Mouse (Mus musculus): ENCODE measurements around the gene Gngt1. TPM values are rescaled to one million over a fixed set of nuclear protein-coding genes. Genes with fewer than 3 reads are reported as not detected.
A peak's percentile ranks its signal among the peaks of the same experiment; 100 is the strongest.

Gngt1 gene
- polyA plus RNA-seq (2014; fragmentation: Nextera tagmentation; extraction: Ambion mirVana) = not detected in 2 replicates

DNA sequence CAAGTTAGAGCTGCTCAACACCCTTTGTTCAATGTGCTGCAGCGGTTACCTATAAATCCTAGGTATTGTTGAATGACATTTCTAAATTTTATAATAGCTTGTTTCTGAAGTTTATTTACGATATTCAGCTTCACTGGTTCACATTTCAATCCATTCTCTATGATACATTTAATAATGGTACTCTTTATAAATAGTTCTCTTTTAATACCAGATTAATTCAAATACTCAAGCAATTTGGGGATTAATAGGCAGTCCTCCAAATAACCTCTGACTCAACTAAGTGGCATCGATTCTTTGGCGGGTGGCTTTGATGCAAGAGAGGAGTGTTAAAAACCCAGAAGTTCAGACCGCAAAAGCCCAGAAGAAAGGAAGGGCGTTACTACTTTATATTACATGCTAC lies at the start of gene Gngt1:
Gene Gngt1 (plus strand): TSS at position 301 of the 400 bp plus-strand sequence.
- Histone ChIP-seq H3K4me1 (ENCODE audit: control insufficient read depth, insufficient read depth, low read length) (no peaks in the 10 kb centered on the region), H3K4me3 (ENCODE audit: low read depth, low read length) (no peak within 1 kb of the TSS), H3K9me3 (ENCODE audit: control insufficient read depth, low read length) (no peaks in the 10 kb centered on the region), H3K36me3 (ENCODE audit: control insufficient read depth, insufficient read depth, low read length) (no peaks in the 10 kb centered on the region), H3K9ac (ENCODE audit: low read length) (no peak within 1 kb of the TSS), H3K27me3 (ENCODE audit: control insufficient read depth, insufficient read depth, low read length) (no peaks in the 10 kb centered on the region), H3K27ac (ENCODE audit: low read depth, low read length) (no peak within 1 kb of the TSS), H3K4me2 (ENCODE audit: low read depth) (no peak within 1 kb of the TSS)
- 88% methylated on average over 6 of the region's 6 CpGs for WGBS
- ATAC-seq (ENCODE audit: insufficient read depth, low FRiP score, low TSS enrichment) = no peak
- no peak for DNase-seq (ENCODE audit: low spot score)

DNA sequence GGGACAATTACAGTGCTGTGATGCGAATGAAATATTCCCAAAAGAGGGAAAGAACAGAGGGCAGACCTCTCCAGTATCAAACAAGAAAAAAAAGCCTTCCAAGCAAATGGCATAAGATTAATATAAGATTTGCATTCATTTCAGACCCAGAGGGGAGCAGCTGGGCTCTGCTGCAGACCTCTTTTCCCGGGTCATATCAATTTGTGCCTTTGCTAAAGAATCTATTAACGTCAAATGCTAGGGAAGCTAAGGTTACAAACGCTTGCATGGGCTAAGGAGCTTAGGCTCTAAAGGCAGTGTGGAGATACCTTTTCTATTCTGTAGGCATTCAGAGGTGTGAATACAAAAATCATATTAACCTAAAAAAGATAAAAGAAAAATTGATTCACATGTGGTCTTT lies 38.6 kb upstream of the Gngt1 start:
- Histone ChIP-seq H3K9ac (ENCODE audit: low read length) (no peak overlapping the region), H3K4me3 (ENCODE audit: low read depth, low read length) (no peak overlapping the region), H3K4me2 (ENCODE audit: low read depth) (no peak overlapping the region), H3K27ac (ENCODE audit: low read depth, low read length) (no peak overlapping the region), H3K36me3 (ENCODE audit: control insufficient read depth, insufficient read depth, low read length) (no peaks in the 10 kb centered on the region), H3K9me3 (ENCODE audit: control insufficient read depth, low read length) (no peaks in the 10 kb centered on the region), H3K27me3 (ENCODE audit: control insufficient read depth, insufficient read depth, low read length) (no peaks in the 10 kb centered on the region), H3K4me1 (ENCODE audit: control insufficient read depth, insufficient read depth, low read length) (no peaks in the 10 kb centered on the region)
- ATAC-seq (ENCODE audit: insufficient read depth, low FRiP score, low TSS enrichment) (no peak), DNase-seq (ENCODE audit: low spot score) (no peak)
- WGBS = 56% methylated on average over 4 of the region's 4 CpGs

DNA sequence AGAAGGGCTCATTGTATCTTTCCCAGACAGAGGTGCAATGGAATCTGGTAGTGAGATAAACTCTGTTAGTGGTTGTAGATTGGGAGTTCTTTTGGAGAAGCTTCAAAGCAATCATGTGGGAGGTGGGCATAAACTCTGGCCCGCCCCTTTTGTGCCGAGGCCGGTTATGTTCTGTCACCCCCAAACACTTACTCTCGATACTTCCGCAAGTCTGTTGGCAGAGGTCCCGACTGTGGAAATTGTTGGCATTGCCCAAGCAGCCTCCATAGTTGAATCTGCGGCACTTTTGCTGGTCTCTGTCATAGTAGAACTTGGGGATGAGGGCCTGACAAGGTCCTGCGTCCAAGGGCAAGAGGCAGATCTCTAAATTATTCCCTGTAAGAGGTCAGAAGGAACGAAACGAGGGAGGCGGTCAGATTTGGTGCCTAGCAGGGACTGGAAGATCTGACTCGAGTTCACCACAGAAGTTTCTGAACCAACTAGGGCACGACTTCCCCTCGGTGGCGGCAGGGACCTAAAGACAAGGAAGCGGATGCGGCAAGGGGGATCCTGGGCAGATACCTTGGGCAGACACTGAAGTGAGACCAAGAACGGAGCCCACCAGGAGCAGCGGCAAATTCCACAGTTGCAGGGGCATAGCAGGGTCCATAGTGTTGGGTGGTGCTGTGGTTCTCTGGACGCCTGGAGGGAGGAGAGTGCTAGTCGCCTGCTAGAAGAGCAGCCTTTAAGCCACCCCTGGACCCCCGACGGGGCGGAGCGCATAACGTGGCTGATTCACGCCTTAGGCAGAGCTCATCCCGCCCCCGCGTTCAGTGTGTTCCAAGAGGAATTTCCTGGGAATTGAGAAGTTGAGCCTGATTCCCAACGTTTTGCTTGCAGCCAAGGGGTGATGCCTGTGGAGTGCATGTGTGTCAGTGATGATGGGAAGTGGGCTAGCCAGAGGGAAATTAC lies 25.6 kb upstream of the Gngt1 start:
- DNase-seq (ENCODE audit: low spot score) = peak; percentile 25
- ATAC-seq (ENCODE audit: insufficient read depth, low FRiP score, low TSS enrichment) = no peak
- Histone ChIP-seq H3K9me3 (ENCODE audit: control insufficient read depth, low read length) (no peaks in the 10 kb centered on the region), H3K4me3 (ENCODE audit: low read depth, low read length) (no peak overlapping the region), H3K27me3 (ENCODE audit: control insufficient read depth, insufficient read depth, low read length) (no peaks in the 10 kb centered on the region), H3K9ac (ENCODE audit: low read length) (no peak overlapping the region), H3K4me1 (ENCODE audit: control insufficient read depth, insufficient read depth, low read length) (no peaks in the 10 kb centered on the region), H3K27ac (ENCODE audit: low read depth, low read length) (no peak overlapping the region), H3K4me2 (ENCODE audit: low read depth) (peak overlapping the region; percentile 15; the same call in 1 of the 2 replicates), H3K36me3 (ENCODE audit: control insufficient read depth, insufficient read depth, low read length) (no peaks in the 10 kb centered on the region)
- WGBS = 28% methylated on average over 31 of the region's 31 CpGs

DNA sequence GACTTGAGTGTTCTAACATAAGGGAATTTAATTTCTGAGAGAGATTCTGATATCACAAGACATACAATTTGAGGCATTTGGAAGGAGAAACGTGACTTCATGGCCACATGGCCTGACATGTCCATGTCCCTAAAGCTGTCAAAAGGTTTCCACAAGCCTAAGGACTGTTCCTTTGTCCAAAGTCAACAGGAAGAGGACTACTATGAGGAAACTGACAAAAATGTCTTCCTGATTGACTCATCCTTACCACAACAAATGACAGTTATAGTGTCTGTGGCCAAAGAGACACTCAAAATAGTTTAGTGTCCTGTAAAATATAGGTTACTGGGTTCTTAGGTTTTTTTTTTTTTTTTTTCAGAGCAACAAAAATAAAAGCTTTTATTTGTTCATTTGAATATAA lies 19.9 kb upstream of the Gngt1 start:
- DNase-seq (ENCODE audit: low spot score) (no peak), ATAC-seq (ENCODE audit: insufficient read depth, low FRiP score, low TSS enrichment) (no peak)
- no peaks in the 10 kb centered on the region for H3K9me3 ChIP-seq (ENCODE audit: control insufficient read depth, low read length)
- no peaks in the 10 kb centered on the region for H3K27me3 ChIP-seq (ENCODE audit: control insufficient read depth, insufficient read depth, low read length)
- no peak overlapping the region for H3K27ac ChIP-seq (ENCODE audit: low read depth, low read length)
- H3K4me1 ChIP-seq (ENCODE audit: control insufficient read depth, insufficient read depth, low read length) = no peaks in the 10 kb centered on the region
- WGBS = 86% methylated on average over 1 of the region's 1 CpGs
- no peak overlapping the region for H3K4me2 ChIP-seq (ENCODE audit: low read depth)
- H3K4me3 ChIP-seq (ENCODE audit: low read depth, low read length) = no peak overlapping the region
- no peak overlapping the region for H3K9ac ChIP-seq (ENCODE audit: low read length)
- no peaks in the 10 kb centered on the region for H3K36me3 ChIP-seq (ENCODE audit: control insufficient read depth, insufficient read depth, low read length)

DNA sequence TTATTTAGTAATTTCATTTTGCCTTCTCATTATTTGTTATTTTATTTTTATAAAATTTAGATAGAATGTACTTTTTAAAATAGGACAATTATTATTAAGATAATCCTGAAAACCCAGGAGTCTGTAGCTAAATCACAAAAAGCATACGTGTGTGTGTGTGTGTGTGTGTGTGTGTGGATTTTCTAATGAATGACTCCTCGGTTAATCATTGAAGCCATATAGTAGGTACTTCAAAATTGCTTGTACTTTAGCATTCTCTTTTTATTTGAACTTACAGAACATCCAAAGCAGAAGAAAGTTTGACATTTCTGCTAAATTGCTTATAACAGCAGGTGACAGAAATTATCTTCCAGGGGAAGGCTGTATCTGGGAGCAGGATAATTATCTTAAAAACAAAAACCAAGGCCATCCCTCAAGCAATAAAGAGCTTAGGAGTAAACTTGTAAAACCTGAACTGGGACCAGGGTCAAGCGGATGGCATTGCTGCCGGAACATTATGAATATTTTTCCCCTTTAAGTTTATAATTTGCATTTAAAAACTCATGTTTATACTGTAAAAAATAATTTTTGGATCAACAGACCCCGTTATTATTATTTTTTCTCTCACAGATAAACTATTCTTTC lies 10.8 kb upstream of the Gngt1 start:
- Histone ChIP-seq H3K4me3 (ENCODE audit: low read depth, low read length) (no peak overlapping the region), H3K9ac (ENCODE audit: low read length) (no peak overlapping the region), H3K27ac (ENCODE audit: low read depth, low read length) (no peak overlapping the region), H3K36me3 (ENCODE audit: control insufficient read depth, insufficient read depth, low read length) (no peaks in the 10 kb centered on the region), H3K4me1 (ENCODE audit: control insufficient read depth, insufficient read depth, low read length) (no peaks in the 10 kb centered on the region), H3K27me3 (ENCODE audit: control insufficient read depth, insufficient read depth, low read length) (no peaks in the 10 kb centered on the region), H3K4me2 (ENCODE audit: low read depth) (no peak overlapping the region), H3K9me3 (ENCODE audit: control insufficient read depth, low read length) (no peaks in the 10 kb centered on the region)
- no peak for DNase-seq (ENCODE audit: low spot score)
- WGBS = 87% methylated on average over 5 of the region's 5 CpGs
- ATAC-seq (ENCODE audit: insufficient read depth, low FRiP score, low TSS enrichment) = no peak

DNA sequence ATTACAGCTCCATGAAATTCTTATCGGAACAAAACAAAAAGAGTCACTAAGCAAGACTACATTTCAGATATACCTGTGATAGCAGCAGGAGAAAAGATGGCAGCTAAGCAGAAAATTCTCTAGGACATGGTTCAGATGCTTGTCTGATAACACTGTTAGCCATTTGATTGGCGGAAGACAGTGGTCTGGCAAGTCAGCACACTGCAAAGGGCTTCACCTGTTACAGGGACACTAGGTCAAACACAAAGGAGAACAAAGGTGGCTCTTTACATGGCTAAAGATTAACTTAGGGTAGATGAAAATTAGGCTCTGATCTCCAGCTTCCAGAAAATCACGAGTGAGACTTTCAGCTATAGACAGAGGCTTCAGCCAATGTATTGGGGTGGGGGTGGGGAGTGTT lies 4.8 kb upstream of the Gngt1 start, which contains the start of gene Tfpi2:
Gene Tfpi2 (minus strand): TSS at position 170 of the 400 bp plus-strand sequence.
- Histone ChIP-seq H3K27me3 (ENCODE audit: control insufficient read depth, insufficient read depth, low read length) (no peaks in the 10 kb centered on the region), H3K4me1 (ENCODE audit: control insufficient read depth, insufficient read depth, low read length) (no peaks in the 10 kb centered on the region), H3K9ac (ENCODE audit: low read length) (no peak within 1 kb of the TSS), H3K4me2 (ENCODE audit: low read depth) (no peak within 1 kb of the TSS), H3K4me3 (ENCODE audit: low read depth, low read length) (no peak within 1 kb of the TSS), H3K27ac (ENCODE audit: low read depth, low read length) (no peak within 1 kb of the TSS), H3K36me3 (ENCODE audit: control insufficient read depth, insufficient read depth, low read length) (no peaks in the 10 kb centered on the region), H3K9me3 (ENCODE audit: control insufficient read depth, low read length) (no peaks in the 10 kb centered on the region)
- WGBS = 80% methylated on average over 3 of the region's 3 CpGs
- ATAC-seq (ENCODE audit: insufficient read depth, low FRiP score, low TSS enrichment) (no peak), DNase-seq (ENCODE audit: low spot score) (no peak)

DNA sequence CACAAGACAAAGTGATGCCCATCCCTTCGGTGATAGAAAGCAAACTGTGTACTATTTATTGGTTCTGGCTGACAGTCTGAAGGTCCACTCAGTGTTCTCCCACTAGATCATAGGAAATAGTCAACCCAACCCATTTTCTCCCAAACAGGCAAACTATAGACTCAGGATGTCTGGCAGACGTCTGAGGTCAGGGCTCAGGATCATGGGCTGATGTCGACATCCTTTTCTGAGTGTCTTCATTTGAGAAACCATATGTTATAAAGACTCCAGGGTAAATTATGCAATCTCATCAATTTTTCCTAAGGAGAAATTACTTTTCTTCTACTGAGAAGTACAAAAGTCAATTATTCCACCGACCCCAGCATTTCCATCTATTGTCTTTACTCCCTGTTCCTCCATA lies 4.5 kb downstream of the Gngt1 start:
- 81% methylated on average over 4 of the region's 4 CpGs for WGBS

DNA sequence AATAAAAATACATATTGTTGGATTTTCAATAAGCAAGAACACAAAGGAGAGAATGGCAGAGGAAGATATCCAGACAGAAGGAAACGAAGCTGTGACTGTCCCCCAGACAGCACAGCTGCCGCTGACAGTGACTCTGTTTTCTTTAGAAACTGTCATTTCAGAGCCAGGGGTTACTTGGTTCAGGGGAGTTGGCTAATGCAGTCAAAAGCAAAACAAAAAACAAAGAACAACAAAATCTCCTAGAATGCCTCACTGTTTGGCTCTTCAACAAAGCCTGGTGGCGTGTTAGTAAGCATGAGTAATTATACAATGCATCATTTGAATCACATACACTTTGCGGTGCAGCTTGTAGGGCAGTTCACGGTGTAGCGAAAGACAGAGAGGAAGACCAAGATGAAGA lies 5.7 kb downstream of the Gngt1 start:
- no peak for ATAC-seq (ENCODE audit: insufficient read depth, low FRiP score, low TSS enrichment)
- no peaks in the 10 kb centered on the region for H3K27me3 ChIP-seq (ENCODE audit: control insufficient read depth, insufficient read depth, low read length)
- H3K9ac ChIP-seq (ENCODE audit: low read length) = no peak overlapping the region
- H3K36me3 ChIP-seq (ENCODE audit: control insufficient read depth, insufficient read depth, low read length) = no peaks in the 10 kb centered on the region
- no peak overlapping the region for H3K4me3 ChIP-seq (ENCODE audit: low read depth, low read length)
- no peak overlapping the region for H3K4me2 ChIP-seq (ENCODE audit: low read depth)
- H3K27ac ChIP-seq (ENCODE audit: low read depth, low read length) = no peak overlapping the region
- no peaks in the 10 kb centered on the region for H3K4me1 ChIP-seq (ENCODE audit: control insufficient read depth, insufficient read depth, low read length)
- peak; percentile 15 for DNase-seq (ENCODE audit: low spot score)
- WGBS = 72% methylated on average over 6 of the region's 6 CpGs
- no peaks in the 10 kb centered on the region for H3K9me3 ChIP-seq (ENCODE audit: control insufficient read depth, low read length)

More for the DNA sequence above, 4.5 kb downstream of the Gngt1 start:
- no peaks in the 10 kb centered on the region for H3K36me3 ChIP-seq (ENCODE audit: control insufficient read depth, insufficient read depth, low read length)
- no peak overlapping the region for H3K27ac ChIP-seq (ENCODE audit: low read depth, low read length)
- DNase-seq (ENCODE audit: low spot score) (no peak), ATAC-seq (ENCODE audit: insufficient read depth, low FRiP score, low TSS enrichment) (no peak)
- no peak overlapping the region for H3K9ac ChIP-seq (ENCODE audit: low read length)
- H3K4me1 ChIP-seq (ENCODE audit: control insufficient read depth, insufficient read depth, low read length) = no peaks in the 10 kb centered on the region
- H3K4me2 ChIP-seq (ENCODE audit: low read depth) = no peak overlapping the region
- H3K27me3 ChIP-seq (ENCODE audit: control insufficient read depth, insufficient read depth, low read length) = no peaks in the 10 kb centered on the region
- no peaks in the 10 kb centered on the region for H3K9me3 ChIP-seq (ENCODE audit: control insufficient read depth, low read length)
- no peak overlapping the region for H3K4me3 ChIP-seq (ENCODE audit: low read depth, low read length)

Measured in neural tube, embryonic 11.5 days (tissue).